Mouse (Mus musculus) subcutaneous adipose tissue, adult 2 months (tissue): ENCODE data around the gene Calcr. TPM values are rescaled to one million over a fixed set of nuclear protein-coding genes. Genes with fewer than 3 reads are reported as not detected.

Experiments
- polyA plus RNA-seq: library from polyadenylated mRNA; depleted of rRNA; stranded (reverse); fragments of >200 nt; gene quantifications from 2 replicates; pipeline ENCODE4 v1.2.3, GENCODE M21; 2012; ENCODE audit warnings: low replicate concordance; rRNA removed

Calcr gene
- polyA plus RNA-seq, result not detected in 2 replicates

DNA sequence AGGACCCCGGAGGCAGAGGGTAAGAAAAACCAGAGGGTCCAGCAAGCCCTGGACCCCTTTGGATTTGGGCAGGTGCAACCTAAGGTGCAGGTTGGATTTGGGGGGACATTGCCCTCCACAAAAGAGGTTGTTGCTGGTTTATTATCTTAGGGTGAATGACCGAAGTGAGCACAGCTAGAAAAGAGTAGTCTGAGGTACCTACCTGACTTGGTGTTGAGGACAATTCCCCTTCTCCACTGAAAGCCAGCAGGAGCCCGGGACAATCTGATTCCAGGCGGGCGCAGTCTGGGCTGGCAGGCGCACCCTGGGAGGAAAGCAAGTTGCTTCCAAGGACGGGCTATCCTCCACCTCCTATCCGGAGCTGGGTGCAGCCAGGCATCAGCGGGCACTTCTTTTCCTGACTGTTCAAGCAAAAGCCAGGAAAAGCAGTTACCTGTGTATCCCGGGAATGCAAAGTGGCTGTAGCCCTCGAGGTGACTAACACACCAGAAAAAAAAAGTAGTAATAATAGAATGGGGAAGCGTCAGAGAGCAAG is at the start of gene Calcr:
Gene Calcr, minus strand, starts transcription at position 485 of the 535 bp plus-strand sequence.

Other genes with a start within 250 kb of the Calcr start
- gene Tfpi2, start 224.2 kb upstream of the Calcr start, polyA plus RNA-seq, result 4.4 and 4.8 TPM in 2 replicates
- not detected in 2 replicates for gene Gngt1, start 229.1 kb upstream of the Calcr start, polyA plus RNA-seq
- 11.6 and 12.8 TPM in 2 replicates for gene Gng11, start 239.2 kb upstream of the Calcr start, polyA plus RNA-seq